In the genomic region with DNA sequence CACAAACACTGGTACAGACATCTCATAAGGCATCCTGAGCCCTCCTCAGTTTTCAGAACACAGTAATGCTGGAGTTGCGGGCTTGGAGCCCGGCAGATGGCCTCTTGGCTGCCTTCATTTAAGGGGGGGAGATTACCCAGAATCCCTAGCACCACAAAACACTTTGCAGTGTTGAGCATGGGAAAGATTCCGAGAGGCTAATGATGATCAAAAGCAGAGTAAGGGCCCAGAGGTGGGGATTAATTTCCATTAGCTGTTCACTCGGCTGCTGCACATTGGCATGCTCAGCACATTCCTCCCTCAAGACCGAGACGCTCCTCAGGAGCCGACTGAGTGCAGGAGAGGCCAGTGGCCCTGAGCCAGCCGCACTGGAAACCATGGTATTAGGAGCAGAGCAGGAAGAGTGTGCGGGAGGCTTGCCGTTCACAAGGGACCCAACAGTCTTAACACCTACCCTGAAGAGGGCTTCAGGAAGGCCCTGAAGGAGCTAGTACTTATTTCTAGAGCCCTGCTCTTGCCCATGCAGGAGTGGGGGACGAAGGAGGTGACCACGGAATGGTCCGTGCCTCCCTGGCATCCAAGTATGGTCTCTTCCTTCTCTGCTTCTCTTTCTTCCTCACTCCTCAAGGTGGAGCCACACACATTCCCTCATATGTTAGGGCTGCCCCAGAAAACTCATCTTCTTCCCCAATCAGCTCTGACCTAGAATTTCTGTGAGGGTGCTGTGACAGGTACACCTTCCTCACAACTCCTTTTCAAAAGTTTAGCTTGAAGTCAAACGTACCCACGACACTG, we compare ENCODE assay signal across 8 mouse cellular contexts.
A peak's percentile ranks its signal among the peaks of the same experiment; 100 is the strongest.
DNase-seq lines count a peak whose midpoint lies in the region; ATAC-seq lines count a peak whose summit lies in the region.

No protein-coding gene starts in this region.

- 60% methylated on average over 15 of the region's 15 CpGs for WGBS in forebrain, embryonic 11.5 days
- 58% methylated on average over 15 of the region's 15 CpGs for WGBS in intestine, embryonic 16.5 days

- peak; percentile 77 for ATAC-seq in forebrain, embryonic 11.5 days (replicated peaks; ENCODE audit: low FRiP score)
- peak; percentile 63; the same call in 1 of the 2 replicates for ATAC-seq in intestine, embryonic 16.5 days
- no peak for ATAC-seq in CD4-positive, CD25-positive, alpha-beta regulatory T cell, adult 4 months

- H3K36me3 ChIP-seq in forebrain, embryonic 11.5 days (ENCODE audit: control insufficient read depth, insufficient read depth, low read length) = no peaks in the 10 kb centered on the region
- no peaks in the 10 kb centered on the region for H3K36me3 ChIP-seq in intestine, embryonic 16.5 days (ENCODE audit: control insufficient read depth, insufficient read depth, low read length)

- no peak overlapping the region for H3K9ac ChIP-seq in forebrain, embryonic 11.5 days (ENCODE audit: low read length)
- no peak overlapping the region for H3K9ac ChIP-seq in intestine, embryonic 16.5 days (ENCODE audit: low read depth, low read length)

- no peak overlapping the region for H3K4me3 ChIP-seq in forebrain, embryonic 11.5 days (ENCODE audit: low read depth, low read length)
- no peak overlapping the region for H3K4me3 ChIP-seq in intestine, embryonic 16.5 days (ENCODE audit: low read length)

- DNase-seq in urinary bladder, postnatal 14 days (ENCODE audit: low spot score) = peak; percentile 28
- DNase-seq in urinary bladder, adult 2 months (ENCODE audit: low spot score) = no peak
- peak; percentile 55 for DNase-seq in forebrain, embryonic 11.5 days (ENCODE audit: low spot score)
- DNase-seq in lung, postnatal 4 days = peak; percentile 47 to 75
- no peak for DNase-seq in embryo, embryonic 10 days (ENCODE audit: low spot score)
- no peak for DNase-seq in embryo, embryonic 9.5 days (ENCODE audit: extremely low spot score)

- peak overlapping the region; percentile 43 for H3K27ac ChIP-seq in forebrain, embryonic 11.5 days (ENCODE audit: low read depth, low read length)
- 0 out of 2 replicates have a peak overlapping the region, but pooled peaks have one; percentile 4 for H3K27ac ChIP-seq in intestine, embryonic 16.5 days (ENCODE audit: low read length)

- no peaks in the 10 kb centered on the region for H3K9me3 ChIP-seq in forebrain, embryonic 11.5 days (ENCODE audit: control insufficient read depth, low read length)
- H3K9me3 ChIP-seq in intestine, embryonic 16.5 days (ENCODE audit: control insufficient read depth, low read length) = no peaks in the 10 kb centered on the region

- no peaks in the 10 kb centered on the region for H3K27me3 ChIP-seq in forebrain, embryonic 11.5 days (ENCODE audit: control insufficient read depth, insufficient read depth, low read length)
- H3K27me3 ChIP-seq in intestine, embryonic 16.5 days (replicated peaks; ENCODE audit: control insufficient read depth, insufficient read depth, low read length) = no peaks in the 10 kb centered on the region

- no peaks in the 10 kb centered on the region; the same call in 1 of the 2 replicates for H3K4me1 ChIP-seq in forebrain, embryonic 11.5 days (replicated peaks; ENCODE audit: control insufficient read depth, insufficient read depth, low read length)
- H3K4me1 ChIP-seq in intestine, embryonic 16.5 days (ENCODE audit: control insufficient read depth, insufficient read depth, low read length) = no peaks in the 10 kb centered on the region

- H3K4me2 ChIP-seq in forebrain, embryonic 11.5 days (ENCODE audit: low read depth, low read length, severe bottlenecking) = no peak overlapping the region
- H3K4me2 ChIP-seq in intestine, embryonic 16.5 days (ENCODE audit: low read depth, low read length) = no peak overlapping the region

Comparison
In these comparisons a context has a peak if more than half of its experiments do, and no peak if none do; other contexts are left out.
1. DNase-seq: peak in urinary bladder, postnatal 14 days (single experiment), forebrain, embryonic 11.5 days (single experiment) and lung, postnatal 4 days (2 of 2); none in urinary bladder, adult 2 months (single experiment), embryo, embryonic 10 days (single experiment) and embryo, embryonic 9.5 days (single experiment).